Mouse (Mus musculus): Measurements from ENCODE around the gene Stk11ip.

DNA sequence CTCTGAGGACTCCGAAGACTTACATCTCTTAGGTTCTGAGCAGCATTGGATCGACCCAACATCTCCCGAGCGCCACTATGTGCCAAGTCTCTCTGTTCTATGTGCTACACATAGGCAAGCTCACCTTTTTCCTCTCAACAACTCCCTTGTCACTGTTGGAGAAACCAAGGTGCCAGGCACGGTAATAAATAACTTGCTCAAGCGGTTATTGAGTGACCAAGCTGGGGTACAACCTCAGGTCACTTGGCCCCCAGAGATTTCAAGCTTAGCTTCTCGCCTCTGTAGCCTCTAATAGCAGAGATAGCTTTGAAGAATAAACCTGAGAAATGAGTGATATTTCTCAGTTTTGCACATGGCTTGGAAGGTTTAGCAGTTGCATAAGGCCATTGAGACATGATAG, 20.2 kb downstream of the Stk11ip start:
- TF ChIP-seq CTCF (IDR thresholded peaks at IDR 0.05; ENCODE audit: low read depth) (no peak), EP300 (IDR thresholded peaks at IDR 0.05; ENCODE audit: low read depth) (no peak)

All from heart, postnatal 0 days (tissue).